Mouse (Mus musculus) cerebellum, adult 18-20 months (tissue): Measurements from ENCODE around the gene Fry.

Experiments used
- DNase-seq, 2 experiments: peaks; one replicate each; pipeline ENCODE4 v3.0.0; 2021

The Fry gene

GRCm38 (mm10) chr5:150176251-150177015 is 58.0 kb downstream of the Fry start:
- DNase-seq, result no peak

GRCm38 (mm10) chr5:150177757-150178156 is 59.3 kb downstream of the Fry start:
- DNase-seq, result no peak

- DNase-seq, result no peak
Observed at GRCm38 (mm10) chr5:150178194-150178801, 59.9 kb downstream of the Fry start.

- no peak for DNase-seq
Observed at GRCm38 (mm10) chr5:150180985-150181607, 62.7 kb downstream of the Fry start.

- no peak for DNase-seq
Observed at GRCm38 (mm10) chr5:150184959-150185358, 66.5 kb downstream of the Fry start.

- DNase-seq, result no peak
Observed at GRCm38 (mm10) chr5:150186121-150186520, 67.7 kb downstream of the Fry start.

- DNase-seq, result no peak
Observed at GRCm38 (mm10) chr5:150186676-150187075, 68.2 kb downstream of the Fry start.

GRCm38 (mm10) chr5:150188031-150188430 is 69.6 kb downstream of the Fry start:
- no peak for DNase-seq

GRCm38 (mm10) chr5:150190454-150191358 is 72.3 kb downstream of the Fry start:
- no peak for DNase-seq

GRCm38 (mm10) chr5:150195514-150196210 is 77.2 kb downstream of the Fry start:
- DNase-seq, result peak; percentile 75 to 77

GRCm38 (mm10) chr5:150196211-150196585 is 77.8 kb downstream of the Fry start:
- DNase-seq, result peak; percentile 10 to 11

- no peak for DNase-seq
Observed at GRCm38 (mm10) chr5:150196881-150197311, 78.5 kb downstream of the Fry start.

GRCm38 (mm10) chr5:150206749-150207148 is 88.3 kb downstream of the Fry start:
- DNase-seq, result no peak

- DNase-seq, result no peak
Observed at GRCm38 (mm10) chr5:150207596-150207995, 89.2 kb downstream of the Fry start.

GRCm38 (mm10) chr5:150208009-150208408 is 89.6 kb downstream of the Fry start:
- DNase-seq, result no peak

- DNase-seq, result no peak
Observed at GRCm38 (mm10) chr5:150214081-150214480, 95.6 kb downstream of the Fry start.

GRCm38 (mm10) chr5:150216066-150216465 is 97.6 kb downstream of the Fry start:
- no peak for DNase-seq

GRCm38 (mm10) chr5:150219457-150219856 is 101.0 kb downstream of the Fry start:
- no peak for DNase-seq

- DNase-seq, result no peak
Observed at GRCm38 (mm10) chr5:150220333-150220732, 101.9 kb downstream of the Fry start.

GRCm38 (mm10) chr5:150221806-150222205 is 103.4 kb downstream of the Fry start:
- no peak for DNase-seq

GRCm38 (mm10) chr5:150223546-150224239 is 105.2 kb downstream of the Fry start:
- DNase-seq, result no peak

- DNase-seq, result no peak
Observed at GRCm38 (mm10) chr5:150229086-150229485, 110.6 kb downstream of the Fry start.
